Mouse (Mus musculus) lung, embryonic 15.5 days (tissue): Measurements from ENCODE around the gene Cdiptos. TPM values are rescaled to one million over a fixed set of nuclear protein-coding genes. Genes with fewer than 3 reads are reported as not detected.

ENCODE experiments used
- ATAC-seq: fragments of 200-750 bp; cut with Nextera tagmentation; 2 replicates; pipeline ENCODE4 v1.8.0; 2017; ENCODE audit warnings: moderate number of reproducible peaks, borderline replicate concordance; ENCODE audit not compliant: low FRiP score, low TSS enrichment; ENCODE audit errors: extremely low read depth
- H3K27ac ChIP-seq: fragments of 300-500 bp; sonication (generic); 2 replicates; pipeline ENCODE4 v1.5.1; 2015; ENCODE audit warnings: moderate library complexity, mild to moderate bottlenecking, inconsistent platforms
- H3K27me3 ChIP-seq: fragments of 300-500 bp; sonication (generic); 2 replicates; pipeline ENCODE4 v1.6.1; 2015; ENCODE audit warnings: inconsistent platforms
- H3K36me3 ChIP-seq: fragments of 300-500 bp; sonication (generic); 2 replicates; pipeline ENCODE4 v1.6.1; 2015; ENCODE audit warnings: inconsistent platforms
- H3K4me1 ChIP-seq: fragments of 300-500 bp; sonication (generic); 2 replicates; pipeline ENCODE4 v1.6.1; 2015; ENCODE audit warnings: inconsistent platforms
- H3K4me2 ChIP-seq: fragments of 300-500 bp; sonication (generic); 2 replicates; pipeline ENCODE4 v1.6.1; 2015; ENCODE audit warnings: inconsistent platforms, mild to moderate bottlenecking, moderate library complexity
- H3K4me3 ChIP-seq: fragments of 300-500 bp; sonication (generic); 2 replicates; pipeline ENCODE4 v1.5.1; 2015; ENCODE audit warnings: mild to moderate bottlenecking, inconsistent platforms
- H3K9ac ChIP-seq: fragments of 300-500 bp; sonication (generic); 2 replicates; pipeline ENCODE4 v1.6.1; 2015; ENCODE audit warnings: inconsistent platforms
- H3K9me3 ChIP-seq: fragments of 300-500 bp; sonication (generic); 2 replicates; pipeline ENCODE4 v1.6.1; 2016; ENCODE audit warnings: inconsistent platforms
- WGBS: fragments of 180-500 bp; shearing (Covaris S2); methylation state at CpG from one replicate; pipeline ENCODE4 v1.1.7; 2015; 5-methylcytosine and 5-hydroxymethylcytosine counted together
- polyA plus RNA-seq: library from polyadenylated mRNA; unstranded; fragments of >200 nt; fragmentation: Nextera tagmentation; extraction: Ambion mirVana; gene quantifications from 2 replicates; pipeline ENCODE4 v1.2.1, GENCODE M21; 2015

Gene Cdiptos
- polyA plus RNA-seq, 1 experiment from 2014 or later, result 2.1 TPM

- Histone ChIP-seq H3K36me3 (no peaks in the 10 kb centered on the region), H3K27ac (no peak overlapping the region), H3K4me3 (no peak overlapping the region), H3K27me3 (no peaks in the 10 kb centered on the region), H3K9ac (no peak overlapping the region), H3K4me2 (no peak overlapping the region), H3K4me1 (no peaks in the 10 kb centered on the region), H3K9me3 (no peaks in the 10 kb centered on the region)
- 31% methylated on average over 9 of the region's 9 CpGs for WGBS
- ATAC-seq, result no peak
Observed at GRCm38 (mm10) chr7:126986319-126986718, 10.4 kb upstream of the Cdiptos start.

GRCm38 (mm10) chr7:126984667-126985444 lies 9.0 kb upstream of the Cdiptos start:
- Histone ChIP-seq H3K4me1 (no peaks in the 10 kb centered on the region), H3K36me3 (peaks cover 8% of the 10 kb centered on the region; the same call in 1 of the 2 replicates), H3K4me2 (no peak overlapping the region), H3K27me3 (no peaks in the 10 kb centered on the region), H3K4me3 (no peak overlapping the region), H3K27ac (no peak overlapping the region), H3K9me3 (no peaks in the 10 kb centered on the region), H3K9ac (no peak overlapping the region)
- no peak for ATAC-seq
- 34% methylated on average over 10 of the region's 10 CpGs for WGBS

GRCm38 (mm10) chr7:126983113-126983512 lies 7.2 kb upstream of the Cdiptos start:
- H3K9ac ChIP-seq, result no peak overlapping the region
- no peaks in the 10 kb centered on the region for H3K9me3 ChIP-seq
- H3K4me2 ChIP-seq, result no peak overlapping the region
- H3K27me3 ChIP-seq, result no peaks in the 10 kb centered on the region
- no peak for ATAC-seq
- H3K4me1 ChIP-seq, result no peaks in the 10 kb centered on the region
- whole genome bisulfite sequencing, result 69% methylated on average over 7 of the region's 7 CpGs
- no peak overlapping the region for H3K4me3 ChIP-seq
- no peak overlapping the region for H3K27ac ChIP-seq
- peaks cover 26% of the 10 kb centered on the region; the same call in 1 of the 2 replicates for H3K36me3 ChIP-seq

GRCm38 (mm10) chr7:126982054-126982453 lies 6.2 kb upstream of the Cdiptos start:
- Histone ChIP-seq H3K4me1 (peaks cover 7% of the 10 kb centered on the region), H3K4me3 (no peak overlapping the region), H3K4me2 (no peak overlapping the region), H3K36me3 (peaks cover 26% of the 10 kb centered on the region; the same call in 1 of the 2 replicates), H3K27ac (no peak overlapping the region), H3K9me3 (no peaks in the 10 kb centered on the region), H3K27me3 (no peaks in the 10 kb centered on the region), H3K9ac (no peak overlapping the region)
- WGBS, result 81% methylated on average over 4 of the region's 4 CpGs
- no peak for ATAC-seq

GRCm38 (mm10) chr7:126981601-126982000 lies 5.7 kb upstream of the Cdiptos start:
- Histone ChIP-seq H3K36me3 (peaks cover 26% of the 10 kb centered on the region; the same call in 1 of the 2 replicates), H3K9me3 (no peaks in the 10 kb centered on the region), H3K4me3 (no peak overlapping the region), H3K27ac (no peak overlapping the region), H3K4me2 (no peak overlapping the region), H3K27me3 (no peaks in the 10 kb centered on the region), H3K4me1 (peaks cover 10% of the 10 kb centered on the region), H3K9ac (no peak overlapping the region)
- WGBS, result 79% methylated on average over 2 of the region's 2 CpGs
- no peak for ATAC-seq

- Histone ChIP-seq H3K36me3 (peaks cover 26% of the 10 kb centered on the region; the same call in 1 of the 2 replicates), H3K9ac (no peak overlapping the region), H3K27ac (no peak overlapping the region), H3K4me1 (peaks cover 17% of the 10 kb centered on the region), H3K4me3 (no peak overlapping the region), H3K9me3 (no peaks in the 10 kb centered on the region), H3K4me2 (no peak overlapping the region), H3K27me3 (no peaks in the 10 kb centered on the region)
- 84% methylated on average over 6 of the region's 6 CpGs for WGBS
- ATAC-seq, result no peak
Observed at GRCm38 (mm10) chr7:126978841-126979240, 2.9 kb upstream of the Cdiptos start.

DNA sequence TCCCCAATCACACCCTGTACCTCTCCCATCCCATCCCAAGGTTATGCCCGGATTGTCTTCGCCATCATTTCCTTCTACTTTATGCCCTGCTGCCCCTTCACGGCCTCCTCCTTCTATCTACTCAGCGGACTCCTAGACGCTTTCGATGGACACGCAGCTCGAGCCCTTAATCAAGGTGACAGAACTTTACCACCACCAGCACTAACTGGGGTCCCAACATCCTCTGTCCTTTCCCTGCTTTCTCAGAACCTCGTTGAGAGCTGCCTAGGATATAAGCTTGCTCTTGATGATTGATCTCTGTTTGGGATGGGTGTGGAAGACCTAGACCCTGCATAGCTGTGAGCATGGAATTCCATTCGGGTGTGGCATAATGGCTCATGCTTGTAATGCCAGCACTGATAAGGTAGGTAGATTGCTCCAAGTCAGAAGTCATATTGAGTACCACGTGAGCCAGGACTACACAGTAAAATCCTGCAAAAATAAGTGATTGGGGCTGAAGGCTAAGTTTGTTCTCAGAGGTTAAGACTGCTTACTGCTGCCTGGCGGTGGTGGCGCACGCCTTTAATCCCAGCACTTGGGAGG lies 1.1 kb upstream of the Cdiptos start:
- H3K9ac ChIP-seq, result peak overlapping the region; percentile 99
- peaks cover 17% of the 10 kb centered on the region for H3K4me1 ChIP-seq
- H3K27me3 ChIP-seq, result no peaks in the 10 kb centered on the region
- 23% methylated on average over 14 of the region's 14 CpGs for WGBS
- peak overlapping the region; percentile 71 for H3K4me2 ChIP-seq
- peaks cover 26% of the 10 kb centered on the region; the same call in 1 of the 2 replicates for H3K36me3 ChIP-seq
- no peak for ATAC-seq
- peak overlapping the region; percentile 91 for H3K4me3 ChIP-seq
- peak overlapping the region; percentile 95 for H3K27ac ChIP-seq
- no peaks in the 10 kb centered on the region for H3K9me3 ChIP-seq

DNA sequence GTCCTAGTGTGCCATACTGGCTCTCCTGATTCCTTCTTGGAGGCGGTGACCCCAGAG lies 177 bp downstream of the Cdiptos start, which contains the start of gene Cdipt:
Gene Cdipt, plus strand, starts transcription at position 22 of the 57 bp plus-strand sequence.
- peaks cover 17% of the 10 kb centered on the region for H3K4me1 ChIP-seq
- no peak for ATAC-seq
- peak within 1 kb of the TSS; percentile 91 for H3K4me3 ChIP-seq
- 0% methylated on average over 1 of the region's 1 CpGs for WGBS
- peaks cover 26% of the 10 kb centered on the region; the same call in 1 of the 2 replicates for H3K36me3 ChIP-seq
- H3K9me3 ChIP-seq, result no peaks in the 10 kb centered on the region
- H3K4me2 ChIP-seq, result peak within 1 kb of the TSS; percentile 71
- peak within 1 kb of the TSS; percentile 95 for H3K27ac ChIP-seq
- no peaks in the 10 kb centered on the region for H3K27me3 ChIP-seq
- peak within 1 kb of the TSS; percentile 99 for H3K9ac ChIP-seq

DNA sequence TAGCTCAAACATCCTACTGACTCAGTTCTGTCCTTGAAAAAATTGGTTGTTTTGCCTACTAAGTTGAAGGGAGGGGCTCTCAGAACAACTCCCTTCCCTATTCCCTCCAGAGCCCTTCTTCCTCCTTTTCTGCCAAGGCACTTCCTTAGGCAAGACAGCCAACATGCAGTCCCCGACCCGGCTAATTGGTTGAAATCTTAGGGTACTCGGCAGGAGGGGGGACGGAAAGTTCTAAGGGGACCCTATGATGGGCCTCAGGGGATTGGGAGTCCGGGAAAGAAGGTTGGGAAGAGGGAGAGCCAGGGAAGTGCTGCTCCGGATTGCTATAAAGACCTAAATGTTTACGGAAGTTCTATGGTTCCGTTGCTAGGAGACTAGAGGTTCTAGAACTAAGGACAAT lies 405 bp downstream of the Cdiptos start:
- Histone ChIP-seq H3K9ac (peak overlapping the region; percentile 99; the same call in 1 of the 2 replicates), H3K4me1 (peaks cover 17% of the 10 kb centered on the region), H3K9me3 (no peaks in the 10 kb centered on the region), H3K27ac (peak overlapping the region; percentile 27; the same call in 1 of the 2 replicates), H3K36me3 (peaks cover 24% of the 10 kb centered on the region; the same call in 1 of the 2 replicates), H3K4me2 (peak overlapping the region; percentile 71), H3K4me3 (peak overlapping the region; percentile 91), H3K27me3 (no peaks in the 10 kb centered on the region)
- 11% methylated on average over 8 of the region's 8 CpGs for WGBS
- no peak for ATAC-seq

- no peak overlapping the region for H3K27ac ChIP-seq
- H3K4me1 ChIP-seq, result no peaks in the 10 kb centered on the region
- H3K4me2 ChIP-seq, result no peak overlapping the region
- no peak overlapping the region for H3K4me3 ChIP-seq
- H3K9ac ChIP-seq, result no peak overlapping the region
- H3K36me3 ChIP-seq, result no peaks in the 10 kb centered on the region
- no peak for ATAC-seq
- peaks cover 21% of the 10 kb centered on the region for H3K27me3 ChIP-seq
- WGBS, result 65% methylated on average over 6 of the region's 6 CpGs
- H3K9me3 ChIP-seq, result no peaks in the 10 kb centered on the region
Observed at GRCm38 (mm10) chr7:126967361-126967760, 8.5 kb downstream of the Cdiptos start.

GRCm38 (mm10) chr7:126965568-126965967 lies 10.3 kb downstream of the Cdiptos start:
- no peak overlapping the region for H3K27ac ChIP-seq
- no peak overlapping the region for H3K4me2 ChIP-seq
- no peaks in the 10 kb centered on the region for H3K9me3 ChIP-seq
- no peaks in the 10 kb centered on the region for H3K36me3 ChIP-seq
- no peak overlapping the region for H3K9ac ChIP-seq
- ATAC-seq, result no peak
- 34% methylated on average over 3 of the region's 3 CpGs for WGBS
- H3K4me3 ChIP-seq, result no peak overlapping the region
- H3K27me3 ChIP-seq, result peaks cover 30% of the 10 kb centered on the region
- no peaks in the 10 kb centered on the region for H3K4me1 ChIP-seq

GRCm38 (mm10) chr7:126963548-126964286 lies 12.2 kb downstream of the Cdiptos start:
- ATAC-seq, result no peak
- Histone ChIP-seq H3K27ac (no peak overlapping the region), H3K4me2 (no peak overlapping the region), H3K4me1 (peaks cover 9% of the 10 kb centered on the region; the same call in 1 of the 2 replicates), H3K4me3 (no peak overlapping the region), H3K9me3 (no peaks in the 10 kb centered on the region), H3K9ac (no peak overlapping the region), H3K36me3 (no peaks in the 10 kb centered on the region), H3K27me3 (peaks cover 30% of the 10 kb centered on the region)
- 29% methylated on average over 19 of the region's 19 CpGs for WGBS
